Mouse (Mus musculus) midbrain, embryonic 14.5 days (tissue): ENCODE measurements around the gene Aspn. TPM values are rescaled to one million over a fixed set of nuclear protein-coding genes. Genes with fewer than 3 reads are reported as not detected.
A peak's percentile ranks its signal among the peaks of the same experiment; 100 is the strongest.
"Not testable (repeated sequence)": the region's sequence is repeated elsewhere in the genome, so short reads cannot be mapped to it uniquely, and the experiment has no call there.

Experiments
- ATAC-seq: fragments of 200-750 bp; cut with Nextera tagmentation; 2 replicates; pipeline ENCODE4 v1.8.0; 2017; ENCODE audit warnings: moderate number of reproducible peaks, moderate library complexity; ENCODE audit not compliant: low FRiP score, low TSS enrichment
- DNase-seq: peaks from one replicate; pipeline ENCODE4 v3.0.0-alpha.2; 2015
- H3K27ac ChIP-seq: fragments of 300-500 bp; sonication (generic); replicated peaks from 2 replicates; pipeline ENCODE4 v1.5.1; 2014; ENCODE audit warnings: mild to moderate bottlenecking, low read depth, low read length, moderate library complexity
- H3K27me3 ChIP-seq: fragments of 300-500 bp; sonication (generic); 2 replicates; pipeline ENCODE4 v1.6.1; 2014; ENCODE audit warnings: low read length, control low read depth, mixed read lengths; ENCODE audit not compliant: control insufficient read depth, insufficient read depth
- H3K36me3 ChIP-seq: fragments of 300-500 bp; sonication (generic); 2 replicates; pipeline ENCODE4 v1.6.1; 2014; ENCODE audit warnings: low read length, control low read depth; ENCODE audit not compliant: control insufficient read depth, insufficient read depth
- H3K4me1 ChIP-seq: fragments of 300-500 bp; sonication (generic); 2 replicates; pipeline ENCODE4 v1.6.1; 2014; ENCODE audit warnings: mild to moderate bottlenecking, antibody characterized with exemption, low read length, control low read depth; ENCODE audit not compliant: control insufficient read depth, insufficient read depth
- H3K4me2 ChIP-seq: fragments of 300-500 bp; sonication (generic); 2 replicates; pipeline ENCODE4 v1.6.1; 2014; ENCODE audit warnings: mild to moderate bottlenecking, low read length, moderate library complexity
- H3K4me3 ChIP-seq: fragments of 300-500 bp; sonication (generic); replicated peaks from 2 replicates; pipeline ENCODE4 v1.5.1; 2014; ENCODE audit warnings: low read depth, low read length
- H3K9ac ChIP-seq: fragments of 300-500 bp; sonication (generic); replicated peaks from 2 replicates; pipeline ENCODE4 v1.6.1; 2014; ENCODE audit warnings: mild to moderate bottlenecking, low read length, moderate library complexity
- H3K9me3 ChIP-seq: fragments of 300-500 bp; sonication (generic); 2 replicates; pipeline ENCODE4 v1.6.1; 2016; ENCODE audit warnings: low read length, control low read depth, mixed read lengths; ENCODE audit not compliant: control insufficient read depth
- WGBS: fragments of 180-500 bp; shearing (Covaris S2); extraction: QIAGEN DNeasy Blood & Tissue Kit; methylation state at CpG from one replicate; pipeline ENCODE4 v1.1.7; 2014; 5-methylcytosine and 5-hydroxymethylcytosine counted together
- polyA plus RNA-seq: library from polyadenylated mRNA; unstranded; fragments of >200 nt; fragmentation: Nextera tagmentation; extraction: Ambion mirVana; gene quantifications from 2 replicates; pipeline ENCODE4 v1.2.1, GENCODE M21; 2014

Gene Aspn
- polyA plus RNA-seq, 1 experiment from 2014 or later, result 0.88 TPM

- H3K27ac ChIP-seq, result no peak overlapping the region
- 82% methylated on average over 1 of the region's 1 CpGs for WGBS
- H3K9me3 ChIP-seq, result no peaks in the 10 kb centered on the region
- no peaks in the 10 kb centered on the region for H3K4me1 ChIP-seq
- DNase-seq (no peak), ATAC-seq (no peak)
- no peak overlapping the region for H3K9ac ChIP-seq
- no peaks in the 10 kb centered on the region for H3K36me3 ChIP-seq
- no peaks in the 10 kb centered on the region for H3K27me3 ChIP-seq
- no peak overlapping the region for H3K4me3 ChIP-seq
- H3K4me2 ChIP-seq, result no peak overlapping the region
These were observed 20.1 kb downstream of the Aspn start for GRCm38 (mm10) chr13:49564347-49564746.

DNA sequence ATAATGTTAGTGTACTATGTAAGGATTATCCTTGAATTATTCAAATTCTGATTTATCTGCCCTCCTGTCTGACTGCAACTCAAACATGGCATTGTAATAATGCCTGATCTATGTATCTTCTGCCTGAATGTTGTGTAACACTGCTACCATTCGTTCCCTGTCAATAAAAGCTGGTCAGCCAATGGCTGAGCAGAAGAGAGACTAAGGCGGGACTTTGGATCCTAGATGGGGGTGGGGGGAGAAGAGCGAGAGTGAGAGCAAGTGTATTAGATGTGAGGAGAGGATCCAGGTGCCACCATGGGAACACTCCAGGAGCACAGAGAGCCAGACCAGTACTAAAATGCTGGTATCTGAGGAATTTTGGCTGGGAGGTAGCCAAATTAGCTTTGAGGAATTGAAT, 26.1 kb downstream of the Aspn start:
- DNase-seq (peak; percentile 8), ATAC-seq (no peak)
- no peaks in the 10 kb centered on the region for H3K9me3 ChIP-seq
- WGBS, result 71% methylated on average over 3 of the region's 3 CpGs
- no peaks in the 10 kb centered on the region for H3K4me1 ChIP-seq
- H3K4me2 ChIP-seq, result no peak overlapping the region
- H3K4me3 ChIP-seq, result no peak overlapping the region
- H3K9ac ChIP-seq, result no peak overlapping the region
- H3K27me3 ChIP-seq, result no peaks in the 10 kb centered on the region
- H3K36me3 ChIP-seq, result no peaks in the 10 kb centered on the region
- no peak overlapping the region for H3K27ac ChIP-seq

GRCm38 (mm10) chr13:49571418-49571817, 27.2 kb downstream of the Aspn start:
- Histone ChIP-seq H3K9me3 (no peaks in the 10 kb centered on the region), H3K4me3 (no peak overlapping the region), H3K4me1 (no peaks in the 10 kb centered on the region), H3K27ac (no peak overlapping the region), H3K4me2 (no peak overlapping the region), H3K36me3 (no peaks in the 10 kb centered on the region), H3K27me3 (no peaks in the 10 kb centered on the region), H3K9ac (no peak overlapping the region)
- ATAC-seq, result no peak
- WGBS, result 91% methylated on average over 2 of the region's 2 CpGs
- no peak for DNase-seq

DNA sequence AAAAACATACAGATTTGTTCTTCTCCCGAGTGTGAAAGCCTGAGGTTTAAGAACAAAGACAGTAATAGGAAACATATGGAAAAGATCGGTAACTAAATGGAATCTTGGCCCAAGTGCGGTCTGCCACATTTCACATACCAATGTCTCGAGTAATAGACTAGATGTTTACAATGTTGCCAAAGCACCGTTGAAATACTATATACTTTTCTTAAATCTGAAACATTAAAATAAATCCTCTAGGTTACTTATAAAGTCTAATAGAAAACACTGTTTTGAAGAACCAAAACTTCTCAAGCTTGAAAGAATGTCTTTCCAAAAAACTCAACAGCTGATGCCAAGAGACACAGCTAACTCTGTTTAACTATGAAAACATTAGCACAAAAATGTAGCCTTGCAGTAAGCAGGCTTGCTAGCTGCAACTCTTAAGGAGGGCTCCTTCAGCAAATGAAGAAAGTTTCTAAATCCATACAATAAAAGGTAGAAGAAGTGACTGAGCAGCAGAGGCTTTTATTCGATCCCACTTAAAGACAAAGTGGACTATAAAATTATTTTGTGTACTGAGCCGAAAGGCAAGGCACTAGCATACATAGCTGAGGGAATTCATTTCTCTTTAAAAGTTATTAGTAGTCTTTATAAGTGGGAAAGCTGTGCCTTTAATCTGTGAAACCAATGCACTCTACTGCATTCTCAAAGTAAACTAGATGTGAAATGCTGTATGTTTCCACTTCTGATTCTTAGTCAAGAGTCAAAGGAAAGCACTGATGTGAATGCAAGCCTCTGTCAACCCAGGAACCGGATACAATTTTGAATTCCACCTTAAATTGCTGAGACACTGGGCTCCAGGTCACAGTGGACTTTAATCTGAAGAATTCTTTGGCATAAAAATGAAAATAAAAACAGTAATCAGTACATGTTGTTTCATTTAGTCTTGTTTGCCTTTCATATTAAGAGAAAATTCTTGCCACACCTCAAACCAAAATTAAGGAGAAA, 37.6 kb downstream of the Aspn start, which contains the start of gene Omd:
TSS of gene Omd (plus strand) at position 922 of the 990 bp plus-strand sequence.
- H3K4me1 ChIP-seq, result no peaks in the 10 kb centered on the region
- 91% methylated on average over 8 of the region's 8 CpGs for WGBS
- H3K36me3 ChIP-seq, result no peaks in the 10 kb centered on the region
- no peaks in the 10 kb centered on the region for H3K27me3 ChIP-seq
- no peak within 1 kb of the TSS for H3K9ac ChIP-seq
- no peak within 1 kb of the TSS for H3K4me3 ChIP-seq
- no peak within 1 kb of the TSS for H3K27ac ChIP-seq
- H3K4me2 ChIP-seq, result no peak within 1 kb of the TSS
- DNase-seq (no peak), ATAC-seq (no peak)
- no peaks in the 10 kb centered on the region for H3K9me3 ChIP-seq

DNA sequence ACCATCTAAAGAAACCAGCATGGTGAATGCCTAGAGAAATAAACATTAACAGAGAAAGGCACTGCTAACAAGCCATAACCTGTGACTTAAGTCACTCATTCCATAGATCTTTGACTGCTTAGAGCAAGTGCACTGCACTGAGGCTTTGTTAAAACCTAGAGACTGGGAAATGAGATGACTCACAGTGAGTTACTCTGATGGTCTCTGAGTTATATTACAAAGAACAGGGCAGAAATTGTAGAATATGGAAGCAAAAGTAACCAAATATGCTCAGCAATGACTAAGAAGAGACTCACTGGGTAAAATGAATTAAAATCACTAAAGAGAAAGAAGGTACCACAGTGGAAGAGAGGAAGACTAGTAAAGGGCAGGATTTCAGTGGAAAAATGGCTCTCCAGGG, 39.6 kb downstream of the Aspn start:
- DNase-seq (no peak), ATAC-seq (no peak)
- no peak overlapping the region for H3K4me3 ChIP-seq
- H3K4me2 ChIP-seq, result no peak overlapping the region
- no peak overlapping the region for H3K27ac ChIP-seq
- H3K9me3 ChIP-seq, result no peaks in the 10 kb centered on the region
- H3K27me3 ChIP-seq, result no peaks in the 10 kb centered on the region
- H3K36me3 ChIP-seq, result no peaks in the 10 kb centered on the region
- no peaks in the 10 kb centered on the region for H3K4me1 ChIP-seq
- no peak overlapping the region for H3K9ac ChIP-seq

GRCm38 (mm10) chr13:49584307-49585005, 40.2 kb downstream of the Aspn start:
- Histone ChIP-seq H3K27me3 (no peaks in the 10 kb centered on the region), H3K9ac (no peak overlapping the region), H3K36me3 (no peaks in the 10 kb centered on the region), H3K4me3 (no peak overlapping the region), H3K27ac (no peak overlapping the region), H3K4me2 (no peak overlapping the region), H3K9me3 (no peaks in the 10 kb centered on the region), H3K4me1 (no peaks in the 10 kb centered on the region)
- ATAC-seq (no peak), DNase-seq (peak; percentile 6)
- WGBS, result 79% methylated on average over 8 of the region's 8 CpGs

- 95% methylated on average over 6 of the region's 6 CpGs for WGBS
- no peak overlapping the region for H3K9ac ChIP-seq
- H3K4me1 ChIP-seq, result no peaks in the 10 kb centered on the region
- H3K4me2 ChIP-seq, result no peak overlapping the region
- no peak for DNase-seq
- H3K4me3 ChIP-seq, result no peak overlapping the region
- no peak for ATAC-seq
- H3K9me3 ChIP-seq, result no peaks in the 10 kb centered on the region
- H3K27me3 ChIP-seq, result no peaks in the 10 kb centered on the region
- no peak overlapping the region for H3K27ac ChIP-seq
- no peaks in the 10 kb centered on the region for H3K36me3 ChIP-seq
These were observed 41.8 kb downstream of the Aspn start for GRCm38 (mm10) chr13:49586062-49586461.

GRCm38 (mm10) chr13:49602541-49602940, 58.3 kb downstream of the Aspn start:
- not testable (repeated sequence) for H3K9ac ChIP-seq, H3K4me3 ChIP-seq, H3K36me3 ChIP-seq, H3K27me3 ChIP-seq, H3K4me1 ChIP-seq, H3K27ac ChIP-seq, H3K4me2 ChIP-seq, H3K9me3 ChIP-seq, ATAC-seq
- WGBS, result 20% methylated on average over 2 of the region's 2 CpGs
- DNase-seq, result peak; percentile 9
